Mouse (Mus musculus): ENCODE results near the gene Plppr1.
"Not testable (repeated sequence)": the region's sequence is repeated elsewhere in the genome, so short reads cannot be mapped to it uniquely, and the experiment has no call there.

The Plppr1 gene

DNA sequence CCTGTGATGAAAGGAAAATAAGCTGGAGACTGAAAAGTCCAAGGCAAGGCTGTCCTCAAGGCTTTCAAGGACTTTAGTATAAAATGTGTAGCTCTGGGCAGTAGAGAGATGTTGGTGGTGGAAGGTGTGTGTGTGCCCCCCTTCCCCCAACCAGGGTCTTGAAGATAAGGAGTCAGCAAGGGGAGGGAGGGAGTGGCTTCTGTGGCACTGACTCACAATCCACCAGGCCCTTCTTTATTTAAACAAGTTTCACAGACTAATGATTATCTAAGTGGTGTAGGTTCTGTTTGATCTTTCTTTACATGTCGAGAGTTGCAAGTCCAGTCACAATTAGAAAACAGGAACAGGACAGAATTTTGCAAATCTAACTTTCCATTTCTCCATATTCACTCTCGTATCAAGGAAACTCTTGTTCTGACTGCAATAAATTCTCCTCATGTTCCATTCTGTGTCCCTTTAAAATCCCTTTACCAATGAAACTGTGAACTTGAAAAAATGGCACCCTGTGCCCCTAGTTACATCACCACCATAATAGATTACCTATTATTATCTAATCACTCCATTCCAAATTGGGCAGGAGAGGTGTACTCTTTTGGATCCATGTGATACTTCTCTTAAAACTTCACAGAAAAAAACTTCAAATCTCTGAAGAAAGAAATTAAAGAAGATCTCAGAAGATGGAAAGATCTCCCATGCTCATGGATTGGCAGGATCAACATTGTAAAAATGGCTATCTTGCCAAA, 324.7 kb downstream of the Plppr1 start:
- DNase-seq (ENCODE audit: low read depth, low spot score) = not testable (repeated sequence)

DNA sequence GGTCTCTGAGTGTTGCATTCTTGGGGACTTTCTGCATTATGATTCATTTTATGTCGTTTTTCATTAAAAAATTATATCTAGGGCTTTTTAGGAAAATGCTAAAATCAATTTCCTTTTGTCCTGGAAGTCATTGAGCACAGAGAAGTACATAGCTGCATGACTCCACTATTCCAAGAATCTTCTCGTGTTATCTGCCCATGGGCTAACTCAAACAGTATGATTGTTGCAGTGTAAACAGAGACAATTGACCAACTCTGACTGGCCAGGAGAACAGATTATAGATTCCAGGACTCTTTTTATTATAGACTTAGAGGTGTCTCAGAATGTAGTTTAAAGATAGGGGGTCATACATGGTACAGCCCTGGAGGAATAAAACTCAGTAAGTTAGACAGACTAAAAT, 327.8 kb downstream of the Plppr1 start:
- DNase-seq (ENCODE audit: low read depth, low spot score) = no peak

Measured in R1 (cell line).